Mouse (Mus musculus): ENCODE measurements around the gene Uts2b. TPM values are rescaled to one million over a fixed set of nuclear protein-coding genes. Genes with fewer than 3 reads are reported as not detected.

Uts2b gene
- polyA plus RNA-seq, 1 experiment from 2014 or later, result 27.1 TPM

DNA sequence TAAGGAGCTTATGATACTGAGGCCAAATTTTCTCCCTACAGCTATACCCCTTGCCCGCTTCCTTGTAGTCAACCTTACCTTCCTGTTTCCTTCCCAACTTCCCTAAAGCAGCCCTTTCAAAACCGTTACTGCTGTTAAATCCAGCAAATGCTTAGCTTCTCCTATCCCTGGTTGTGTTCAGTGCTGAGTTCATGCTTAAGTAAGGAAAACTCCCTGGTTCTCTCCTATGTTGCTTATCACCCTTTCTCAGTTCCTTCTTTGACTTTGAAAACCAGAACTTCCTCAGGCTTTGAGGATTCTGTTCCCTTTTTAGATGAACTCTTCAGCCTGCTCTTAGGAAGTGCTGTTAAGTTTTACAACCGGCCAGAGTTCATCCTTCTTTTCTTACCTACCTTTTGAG, 4.1 kb upstream of the Uts2b start:
- 56% methylated on average over 3 of the region's 3 CpGs for WGBS
- H3K36me3 ChIP-seq (ENCODE audit: control insufficient read depth, insufficient read depth, low read length), result no peaks in the 10 kb centered on the region
- no peaks in the 10 kb centered on the region for H3K4me1 ChIP-seq (ENCODE audit: control insufficient read depth in 2 of 2, insufficient read depth in 2 of 2, low read length in 2 of 2)
- no peaks in the 10 kb centered on the region for H3K27me3 ChIP-seq (ENCODE audit: control insufficient read depth, insufficient read depth, low read length)
- H3K9me3 ChIP-seq (ENCODE audit: control insufficient read depth, low read length), result no peaks in the 10 kb centered on the region
- H3K4me3 ChIP-seq (ENCODE audit: control insufficient read depth in 1 of 2, insufficient read depth in 1 of 2, low read depth in 1 of 2, low read length in 2 of 2), result no peak overlapping the region
- no peak overlapping the region for H3K9ac ChIP-seq (ENCODE audit: low read length)
- no peak overlapping the region for H3K4me2 ChIP-seq (ENCODE audit: low read length)
- ATAC-seq (ENCODE audit: insufficient number of reproducible peaks, insufficient read depth, low FRiP score, low read depth), result no peak
- no peak overlapping the region for H3K27ac ChIP-seq (replicated peaks in 1 of 2; ENCODE audit: control insufficient read depth in 1 of 2, insufficient read depth in 1 of 2, low read depth in 2 of 2, low read length in 2 of 2)

GRCm38 (mm10) chr16:27370700-27371099, 661 bp upstream of the Uts2b start:
- Histone ChIP-seq H3K9me3 (ENCODE audit: control insufficient read depth, low read length) (no peaks in the 10 kb centered on the region), H3K4me2 (ENCODE audit: low read length) (no peak overlapping the region), H3K27me3 (ENCODE audit: control insufficient read depth, insufficient read depth, low read length) (no peaks in the 10 kb centered on the region), H3K36me3 (ENCODE audit: control insufficient read depth, insufficient read depth, low read length) (no peaks in the 10 kb centered on the region), H3K4me1 (ENCODE audit: control insufficient read depth in 2 of 2, insufficient read depth in 2 of 2, low read length in 2 of 2) (no peaks in the 10 kb centered on the region), H3K9ac (ENCODE audit: low read length) (no peak overlapping the region), H3K27ac (replicated peaks in 1 of 2; ENCODE audit: control insufficient read depth in 1 of 2, insufficient read depth in 1 of 2, low read depth in 2 of 2, low read length in 2 of 2) (no peak overlapping the region), H3K4me3 (ENCODE audit: control insufficient read depth in 1 of 2, insufficient read depth in 1 of 2, low read depth in 1 of 2, low read length in 2 of 2) (no peak overlapping the region)
- ATAC-seq (ENCODE audit: insufficient number of reproducible peaks, insufficient read depth, low FRiP score, low read depth), result no peak
- 88% methylated on average over 2 of the region's 2 CpGs for WGBS

GRCm38 (mm10) chr16:27360059-27360458, 10.0 kb downstream of the Uts2b start:
- WGBS, result 95% methylated on average over 1 of the region's 1 CpGs
- H3K36me3 ChIP-seq (ENCODE audit: control insufficient read depth, insufficient read depth, low read length), result no peaks in the 10 kb centered on the region
- no peak overlapping the region for H3K27ac ChIP-seq (replicated peaks in 1 of 2; ENCODE audit: control insufficient read depth in 1 of 2, insufficient read depth in 1 of 2, low read depth in 2 of 2, low read length in 2 of 2)
- H3K4me1 ChIP-seq (ENCODE audit: control insufficient read depth in 2 of 2, insufficient read depth in 2 of 2, low read length in 2 of 2), result no peaks in the 10 kb centered on the region
- no peak overlapping the region for H3K9ac ChIP-seq (ENCODE audit: low read length)
- H3K4me3 ChIP-seq (ENCODE audit: control insufficient read depth in 1 of 2, insufficient read depth in 1 of 2, low read depth in 1 of 2, low read length in 2 of 2), result no peak overlapping the region
- H3K27me3 ChIP-seq (ENCODE audit: control insufficient read depth, insufficient read depth, low read length), result no peaks in the 10 kb centered on the region
- no peak for ATAC-seq (ENCODE audit: insufficient number of reproducible peaks, insufficient read depth, low FRiP score, low read depth)
- no peaks in the 10 kb centered on the region for H3K9me3 ChIP-seq (ENCODE audit: control insufficient read depth, low read length)
- H3K4me2 ChIP-seq (ENCODE audit: low read length), result no peak overlapping the region

DNA sequence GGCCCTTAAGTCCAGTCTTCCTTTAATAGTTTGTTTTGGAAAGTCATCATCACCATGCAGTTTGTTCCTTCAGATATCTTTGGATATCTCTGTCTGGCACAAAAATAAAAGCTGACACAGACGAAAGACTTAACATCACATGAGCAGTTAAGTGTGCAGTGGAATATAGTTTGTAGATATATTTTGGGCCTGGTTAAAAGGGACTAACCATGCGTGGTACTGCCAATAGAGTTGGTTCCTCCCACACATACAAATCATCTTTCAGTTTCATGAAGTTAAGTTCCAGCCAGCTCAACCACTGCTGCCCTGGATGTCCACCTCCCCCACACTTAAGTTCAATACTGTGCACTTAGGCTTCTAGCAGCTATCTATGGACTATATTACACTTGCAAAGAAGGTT, 15.6 kb downstream of the Uts2b start:
- H3K4me3 ChIP-seq (ENCODE audit: control insufficient read depth in 1 of 2, insufficient read depth in 1 of 2, low read depth in 1 of 2, low read length in 2 of 2), result no peak overlapping the region
- H3K27me3 ChIP-seq (ENCODE audit: control insufficient read depth, insufficient read depth, low read length), result no peaks in the 10 kb centered on the region
- H3K4me1 ChIP-seq (ENCODE audit: control insufficient read depth in 2 of 2, insufficient read depth in 2 of 2, low read length in 2 of 2), result no peaks in the 10 kb centered on the region
- no peak overlapping the region for H3K4me2 ChIP-seq (ENCODE audit: low read length)
- WGBS, result 41% methylated on average over 2 of the region's 2 CpGs
- no peaks in the 10 kb centered on the region for H3K36me3 ChIP-seq (ENCODE audit: control insufficient read depth, insufficient read depth, low read length)
- ATAC-seq (ENCODE audit: insufficient number of reproducible peaks, insufficient read depth, low FRiP score, low read depth), result no peak
- H3K9ac ChIP-seq (ENCODE audit: low read length), result no peak overlapping the region
- H3K27ac ChIP-seq (replicated peaks in 1 of 2; ENCODE audit: control insufficient read depth in 1 of 2, insufficient read depth in 1 of 2, low read depth in 2 of 2, low read length in 2 of 2), result no peak overlapping the region
- no peaks in the 10 kb centered on the region for H3K9me3 ChIP-seq (ENCODE audit: control insufficient read depth, low read length)

- Histone ChIP-seq H3K4me1 (ENCODE audit: control insufficient read depth in 2 of 2, insufficient read depth in 2 of 2, low read length in 2 of 2) (no peaks in the 10 kb centered on the region), H3K27ac (replicated peaks in 1 of 2; ENCODE audit: control insufficient read depth in 1 of 2, insufficient read depth in 1 of 2, low read depth in 2 of 2, low read length in 2 of 2) (no peak overlapping the region), H3K36me3 (ENCODE audit: control insufficient read depth, insufficient read depth, low read length) (no peaks in the 10 kb centered on the region), H3K4me2 (ENCODE audit: low read length) (no peak overlapping the region), H3K27me3 (ENCODE audit: control insufficient read depth, insufficient read depth, low read length) (no peaks in the 10 kb centered on the region), H3K9me3 (ENCODE audit: control insufficient read depth, low read length) (no peaks in the 10 kb centered on the region), H3K9ac (ENCODE audit: low read length) (no peak overlapping the region), H3K4me3 (ENCODE audit: control insufficient read depth in 1 of 2, insufficient read depth in 1 of 2, low read depth in 1 of 2, low read length in 2 of 2) (no peak overlapping the region)
- no peak for ATAC-seq (ENCODE audit: insufficient number of reproducible peaks, insufficient read depth, low FRiP score, low read depth)
- 79% methylated on average over 7 of the region's 7 CpGs for WGBS
These were observed 20.0 kb downstream of the Uts2b start for GRCm38 (mm10) chr16:27349878-27350532.

DNA sequence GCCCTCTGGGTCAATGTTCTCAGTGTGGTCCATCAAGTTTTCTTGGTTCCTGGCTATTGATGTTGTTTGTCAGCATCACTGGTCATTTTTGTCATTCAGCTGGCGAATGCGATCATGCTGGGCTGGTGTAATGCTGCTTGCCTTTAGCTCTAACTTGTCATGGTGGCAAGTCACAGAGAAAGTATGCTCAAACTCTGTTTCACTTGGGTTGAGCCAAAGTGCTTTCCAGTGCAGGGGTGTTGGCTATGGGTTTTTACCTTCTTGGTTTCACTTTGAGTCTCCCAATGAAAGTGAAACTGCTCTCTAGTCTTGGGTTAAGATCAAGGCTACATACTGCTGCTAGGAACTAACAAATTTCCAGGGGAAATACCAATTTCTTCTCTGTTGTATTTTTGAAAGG, 20.8 kb downstream of the Uts2b start:
- no peak overlapping the region for H3K27ac ChIP-seq (replicated peaks in 1 of 2; ENCODE audit: control insufficient read depth in 1 of 2, insufficient read depth in 1 of 2, low read depth in 2 of 2, low read length in 2 of 2)
- no peak overlapping the region for H3K4me3 ChIP-seq (ENCODE audit: control insufficient read depth in 1 of 2, insufficient read depth in 1 of 2, low read depth in 1 of 2, low read length in 2 of 2)
- no peak overlapping the region for H3K9ac ChIP-seq (ENCODE audit: low read length)
- no peaks in the 10 kb centered on the region for H3K27me3 ChIP-seq (ENCODE audit: control insufficient read depth, insufficient read depth, low read length)
- WGBS, result 85% methylated on average over 2 of the region's 2 CpGs
- no peak overlapping the region for H3K4me2 ChIP-seq (ENCODE audit: low read length)
- no peaks in the 10 kb centered on the region for H3K36me3 ChIP-seq (ENCODE audit: control insufficient read depth, insufficient read depth, low read length)
- ATAC-seq (ENCODE audit: insufficient number of reproducible peaks, insufficient read depth, low FRiP score, low read depth), result no peak
- no peaks in the 10 kb centered on the region for H3K9me3 ChIP-seq (ENCODE audit: control insufficient read depth, low read length)
- no peaks in the 10 kb centered on the region for H3K4me1 ChIP-seq (ENCODE audit: control insufficient read depth in 2 of 2, insufficient read depth in 2 of 2, low read length in 2 of 2)

DNA sequence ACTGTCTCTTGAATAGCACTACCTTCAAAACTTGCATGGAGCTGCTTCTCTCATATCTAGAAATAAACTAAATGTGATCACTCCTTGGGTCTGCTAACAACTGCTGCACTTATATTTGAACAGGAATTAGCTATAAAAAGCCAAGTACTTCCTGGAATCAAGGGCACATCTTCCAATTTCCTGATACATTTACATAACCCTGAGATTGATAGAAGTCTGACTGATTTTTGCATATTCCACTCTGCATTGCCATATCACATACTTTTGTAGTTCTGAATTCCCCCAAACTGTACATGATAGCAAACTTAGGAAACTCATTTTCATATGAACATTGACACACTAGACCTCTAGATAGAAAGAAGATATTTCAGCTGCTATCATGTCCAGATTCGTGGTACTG, 21.7 kb downstream of the Uts2b start:
- Histone ChIP-seq H3K4me2 (ENCODE audit: low read length) (no peak overlapping the region), H3K9me3 (ENCODE audit: control insufficient read depth, low read length) (no peaks in the 10 kb centered on the region), H3K4me1 (ENCODE audit: control insufficient read depth in 2 of 2, insufficient read depth in 2 of 2, low read length in 2 of 2) (no peaks in the 10 kb centered on the region), H3K27ac (replicated peaks in 1 of 2; ENCODE audit: control insufficient read depth in 1 of 2, insufficient read depth in 1 of 2, low read depth in 2 of 2, low read length in 2 of 2) (no peak overlapping the region), H3K9ac (ENCODE audit: low read length) (no peak overlapping the region), H3K4me3 (ENCODE audit: control insufficient read depth in 1 of 2, insufficient read depth in 1 of 2, low read depth in 1 of 2, low read length in 2 of 2) (no peak overlapping the region), H3K27me3 (ENCODE audit: control insufficient read depth, insufficient read depth, low read length) (no peaks in the 10 kb centered on the region), H3K36me3 (ENCODE audit: control insufficient read depth, insufficient read depth, low read length) (no peaks in the 10 kb centered on the region)
- WGBS, result 49% methylated on average over 1 of the region's 1 CpGs
- no peak for ATAC-seq (ENCODE audit: insufficient number of reproducible peaks, insufficient read depth, low FRiP score, low read depth)

- no peaks in the 10 kb centered on the region for H3K27me3 ChIP-seq (ENCODE audit: control insufficient read depth, insufficient read depth, low read length)
- no peak overlapping the region for H3K9ac ChIP-seq (ENCODE audit: low read length)
- H3K9me3 ChIP-seq (ENCODE audit: control insufficient read depth, low read length), result no peaks in the 10 kb centered on the region
- H3K27ac ChIP-seq (replicated peaks in 1 of 2; ENCODE audit: control insufficient read depth in 1 of 2, insufficient read depth in 1 of 2, low read depth in 2 of 2, low read length in 2 of 2), result no peak overlapping the region
- no peak overlapping the region for H3K4me2 ChIP-seq (ENCODE audit: low read length)
- no peak overlapping the region for H3K4me3 ChIP-seq (ENCODE audit: control insufficient read depth in 1 of 2, insufficient read depth in 1 of 2, low read depth in 1 of 2, low read length in 2 of 2)
- 67% methylated on average over 3 of the region's 3 CpGs for WGBS
- H3K36me3 ChIP-seq (ENCODE audit: control insufficient read depth, insufficient read depth, low read length), result no peaks in the 10 kb centered on the region
- H3K4me1 ChIP-seq (ENCODE audit: control insufficient read depth in 2 of 2, insufficient read depth in 2 of 2, low read length in 2 of 2), result no peaks in the 10 kb centered on the region
- ATAC-seq (ENCODE audit: insufficient number of reproducible peaks, insufficient read depth, low FRiP score, low read depth), result no peak
These were observed 22.5 kb downstream of the Uts2b start for GRCm38 (mm10) chr16:27347521-27347920.

All from heart, embryonic 14.5 days (tissue).